Mouse (Mus musculus): ENCODE data around the gene Lnpk.

GRCm38 (mm10) chr2:74491426-74491825, 87.8 kb downstream of the Lnpk start:
- TF ChIP-seq CTCF (IDR thresholded peaks at IDR 0.05; ENCODE audit: low read depth, low read length) (no peak), POLR2AphosphoS5 (IDR thresholded peaks at IDR 0.05; ENCODE audit: insufficient replicate concordance, low read depth, low read length) (no peak), GATA1 (IDR thresholded peaks at IDR 0.05; ENCODE audit: borderline replicate concordance, low read length) (no peak), GATA2 (IDR thresholded peaks at IDR 0.05; ENCODE audit: borderline replicate concordance, low read depth, low read length) (no peak), TAL1 (conservative IDR thresholded peaks at IDR 0.05; ENCODE audit: low read depth, low read length) (no peak)

Measured in G1E (cell line).